Mouse (Mus musculus): ENCODE measurements around the gene Ipo4.

DNA sequence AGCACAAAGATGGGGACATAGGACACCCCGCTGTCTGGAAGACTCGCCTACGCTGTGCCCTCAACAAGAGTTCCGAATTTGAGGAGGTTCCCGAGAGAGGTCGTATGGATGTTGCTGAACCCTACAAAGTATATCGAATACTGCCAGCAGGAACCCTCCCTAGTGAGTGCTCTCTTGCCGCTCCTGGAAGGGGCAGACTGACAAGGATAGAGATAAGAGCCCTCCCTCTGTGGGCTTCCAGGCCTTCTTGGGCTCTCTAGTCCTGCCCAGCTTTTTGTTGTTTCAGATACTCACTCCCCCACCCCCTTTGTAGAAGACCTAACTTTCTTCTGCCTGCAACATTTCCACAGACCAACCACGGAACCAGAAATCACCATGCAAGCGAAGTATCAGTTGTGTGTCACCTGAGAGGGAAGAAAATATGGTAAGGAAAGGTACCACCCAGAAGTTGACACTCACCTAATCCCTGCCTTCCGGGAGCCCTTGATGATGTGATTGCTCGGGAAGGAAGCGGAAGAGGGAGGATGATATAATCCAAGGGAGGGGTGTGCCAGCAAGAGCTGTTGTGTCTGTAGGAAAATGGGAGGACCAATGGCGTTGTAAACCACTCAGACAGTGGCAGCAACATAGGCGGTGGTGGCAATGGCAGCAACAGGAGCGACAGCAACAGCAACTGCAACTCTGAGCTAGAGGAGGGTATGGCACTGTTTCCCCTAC lies 29.9 kb downstream of the Ipo4 start:
- TF ChIP-seq CTCF (IDR thresholded peaks at IDR 0.05; ENCODE audit: control insufficient read depth, insufficient read depth, insufficient replicate concordance, low read depth, low read length) (no peak), POLR2A (IDR thresholded peaks at IDR 0.05; ENCODE audit: control insufficient read depth, low read depth, low read length) (no peak)
